Mouse (Mus musculus) MEL (cell line): Measurements from ENCODE around the gene Cabp7. TPM values are rescaled to one million over a fixed set of nuclear protein-coding genes. Genes with fewer than 3 reads are reported as not detected.

ENCODE experiments used
- DNase-seq: peaks from one replicate; pipeline ENCODE4 v3.0.0; 2011; ENCODE audit warnings: low read depth, low spot score
- H3K27ac ChIP-seq: 2 replicates; pipeline ENCODE4 v1.5.1; 2012; ENCODE audit warnings: low read depth, mild to moderate bottlenecking, control low read depth, low read length, moderate library complexity; ENCODE audit not compliant: control insufficient read depth
- H3K27me3 ChIP-seq, 2 experiments: fragments of 150-350 bp in 1 of 2; sonication (generic) in 1 of 2; 2 replicates each; pipeline ENCODE4 v1.6.1; 2012; ENCODE audit warnings: low read length in 2 of 2, mild to moderate bottlenecking in 2 of 2, improper control_type of control experiment in 1 of 2, moderate library complexity in 1 of 2; ENCODE audit not compliant: insufficient read depth in 2 of 2, control insufficient read depth in 1 of 2
- H3K36me3 ChIP-seq, 2 experiments: 2 replicates each; pipeline ENCODE4 v1.6.1; 2012 to 2014; ENCODE audit warnings: low read length in 2 of 2, improper control_type of control experiment in 1 of 2, inconsistent platforms in 1 of 2, mild to moderate bottlenecking in 1 of 2; ENCODE audit not compliant: insufficient read depth in 2 of 2, control insufficient read depth in 1 of 2
- H3K4me1 ChIP-seq, 2 experiments: fragments of 150-350 bp in 1 of 2; sonication (generic) in 1 of 2; 2 replicates each; pipeline ENCODE4 v1.6.1; 2012; ENCODE audit warnings: low read length in 2 of 2, improper control_type of control experiment in 1 of 2, mild to moderate bottlenecking in 1 of 2; ENCODE audit not compliant: insufficient read depth in 2 of 2, control insufficient read depth in 1 of 2
- H3K4me3 ChIP-seq, 2 experiments: fragments of 150-350 bp in 1 of 2; sonication (generic) in 1 of 2; 2 replicates each; pipeline ENCODE4 v1.5.1; 2012; ENCODE audit warnings: low read depth in 2 of 2, low read length in 2 of 2, mild to moderate bottlenecking in 2 of 2, moderate library complexity in 2 of 2, control low read depth in 1 of 2, improper control_type of control experiment in 1 of 2; ENCODE audit not compliant: control insufficient read depth in 1 of 2, insufficient read depth in 1 of 2
- H3K79me2 ChIP-seq: 2 replicates; pipeline ENCODE4 v1.6.1; 2012; ENCODE audit warnings: mild to moderate bottlenecking, low read length, moderate library complexity; ENCODE audit not compliant: control insufficient read depth, poor library complexity, insufficient read depth
- H3K9ac ChIP-seq: 2 replicates; pipeline ENCODE4 v1.6.1; 2012; ENCODE audit warnings: low read depth, mild to moderate bottlenecking, control low read depth, low read length, moderate library complexity; ENCODE audit not compliant: control insufficient read depth, poor library complexity, severe bottlenecking
- H3K9me3 ChIP-seq: fragments of 150-350 bp; sonication (generic); replicated peaks from 2 replicates; pipeline ENCODE4 v1.6.1; 2012; ENCODE audit warnings: mild to moderate bottlenecking, low read length, improper control_type of control experiment, moderate library complexity; ENCODE audit not compliant: insufficient read depth
- CHD2 ChIP-seq: IDR thresholded peaks from 2 replicates; pipeline ENCODE4 v1.6.1; 2011; ENCODE audit warnings: low read length, improper control_type of control experiment
- EP300 ChIP-seq, 2 experiments: IDR thresholded peaks; 2 replicates each; pipeline ENCODE4 v1.6.1; 2011; ENCODE audit warnings: improper control_type of control experiment in 2 of 2, low read length in 2 of 2, low read depth in 1 of 2, mild to moderate bottlenecking in 1 of 2
- ETS1 ChIP-seq: IDR thresholded peaks from 2 replicates; pipeline ENCODE4 v1.6.1; 2012; ENCODE audit warnings: low read depth, mild to moderate bottlenecking, inconsistent platforms, low read length, improper control_type of control experiment, moderate library complexity
- GATA1 ChIP-seq: IDR thresholded peaks from 2 replicates; pipeline ENCODE4 v1.6.1; 2011; ENCODE audit warnings: low read depth, low read length, improper control_type of control experiment
- JUND ChIP-seq: IDR thresholded peaks from 2 replicates; pipeline ENCODE4 v1.6.1; 2011; ENCODE audit warnings: low read depth, mild to moderate bottlenecking, improper control_type of control experiment, low read length
- MAX ChIP-seq: IDR thresholded peaks from 2 replicates; pipeline ENCODE4 v1.6.1; 2011; ENCODE audit warnings: low read length, improper control_type of control experiment
- MAZ ChIP-seq: IDR thresholded peaks from 2 replicates; pipeline ENCODE4 v1.6.1; 2012; ENCODE audit warnings: low read depth, mild to moderate bottlenecking, inconsistent platforms, low read length, improper control_type of control experiment
- MEF2A ChIP-seq: IDR thresholded peaks from 2 replicates; pipeline ENCODE4 v1.6.1; 2014; ENCODE audit warnings: low read depth, mild to moderate bottlenecking, inconsistent platforms, low read length, improper control_type of control experiment; ENCODE audit not compliant: poor library complexity, insufficient replicate concordance, severe bottlenecking; ENCODE audit errors: extremely low read depth
- MXI1 ChIP-seq: IDR thresholded peaks from 2 replicates; pipeline ENCODE4 v1.6.1; 2011; ENCODE audit warnings: mild to moderate bottlenecking, low read depth, low read length, improper control_type of control experiment
- MYB ChIP-seq: IDR thresholded peaks from 2 replicates; pipeline ENCODE4 v1.6.1; 2011; ENCODE audit warnings: mild to moderate bottlenecking, low read depth, low read length, improper control_type of control experiment
- MYC ChIP-seq: IDR thresholded peaks from 2 replicates; pipeline ENCODE4 v1.6.1; 2011; ENCODE audit warnings: low read depth, mild to moderate bottlenecking, low read length, improper control_type of control experiment, moderate library complexity
- NRF1 ChIP-seq: IDR thresholded peaks from 2 replicates; pipeline ENCODE4 v1.6.1; 2014; ENCODE audit warnings: low read depth, mild to moderate bottlenecking, inconsistent platforms, low read length, improper control_type of control experiment, moderate library complexity; ENCODE audit not compliant: poor library complexity, insufficient read depth, severe bottlenecking
- POLR2A ChIP-seq, 2 experiments: IDR thresholded peaks; 2 replicates each; pipeline ENCODE4 v1.6.1; 2011 to 2012; ENCODE audit warnings: low read length in 2 of 2, mild to moderate bottlenecking in 2 of 2, control low read depth in 1 of 2, improper control_type of control experiment in 1 of 2, low read depth in 1 of 2, moderate library complexity in 1 of 2; ENCODE audit not compliant: control insufficient read depth in 1 of 2, insufficient read depth in 1 of 2, poor library complexity in 1 of 2
- POLR2AphosphoS5 ChIP-seq: IDR thresholded peaks from 2 replicates; pipeline ENCODE4 v1.6.1; 2012; ENCODE audit warnings: low read depth, borderline replicate concordance, mild to moderate bottlenecking, inconsistent platforms, low read length, moderate library complexity, mixed read lengths
- RCOR1 ChIP-seq: IDR thresholded peaks from 2 replicates; pipeline ENCODE4 v1.6.1; 2012; ENCODE audit warnings: low read depth, mild to moderate bottlenecking, inconsistent platforms, low read length, improper control_type of control experiment
- TAL1 ChIP-seq: IDR thresholded peaks from 2 replicates; pipeline ENCODE4 v1.6.1; 2012; ENCODE audit warnings: mild to moderate bottlenecking, inconsistent platforms, low read length, moderate library complexity, mixed read lengths
- TBP ChIP-seq: IDR thresholded peaks from 2 replicates; pipeline ENCODE4 v1.8.0; 2011; ENCODE audit warnings: low read depth, low read length, improper control_type of control experiment
- TCF12 ChIP-seq: IDR thresholded peaks from 2 replicates; pipeline ENCODE4 v1.6.1; 2014; ENCODE audit warnings: low read depth, mild to moderate bottlenecking, inconsistent platforms, low read length, improper control_type of control experiment, moderate library complexity
- UBTF ChIP-seq: IDR thresholded peaks from 2 replicates; pipeline ENCODE4 v1.6.1; 2012; ENCODE audit warnings: low read depth, mild to moderate bottlenecking, inconsistent platforms, low read length, improper control_type of control experiment, moderate library complexity, borderline replicate concordance; ENCODE audit not compliant: insufficient read depth
- USF1 ChIP-seq: IDR thresholded peaks from 2 replicates; pipeline ENCODE4 v1.6.1; 2014; ENCODE audit warnings: low read depth, mild to moderate bottlenecking, inconsistent platforms, low read length, improper control_type of control experiment, moderate library complexity
- USF2 ChIP-seq, 2 experiments: IDR thresholded peaks; 2 replicates each; pipeline ENCODE4 v1.6.1; 2011 to 2012; ENCODE audit warnings: improper control_type of control experiment in 2 of 2, low read length in 2 of 2, borderline replicate concordance in 1 of 2, inconsistent platforms in 1 of 2, low read depth in 1 of 2, mild to moderate bottlenecking in 1 of 2; ENCODE audit not compliant: insufficient read depth in 1 of 2
- ZC3H11A ChIP-seq: IDR thresholded peaks from 2 replicates; pipeline ENCODE4 v1.6.1; 2012; ENCODE audit warnings: low read depth, mild to moderate bottlenecking, inconsistent platforms, low read length, improper control_type of control experiment
- ZKSCAN1 ChIP-seq: IDR thresholded peaks from 2 replicates; pipeline ENCODE4 v1.6.1; 2012; ENCODE audit warnings: low read depth, mild to moderate bottlenecking, inconsistent platforms, low read length, improper control_type of control experiment, moderate library complexity
- ZMIZ1 ChIP-seq: IDR thresholded peaks from 2 replicates; pipeline ENCODE4 v1.6.1; 2012; ENCODE audit warnings: low read depth, mild to moderate bottlenecking, inconsistent platforms, low read length, improper control_type of control experiment, moderate library complexity
- ZNF384 ChIP-seq: IDR thresholded peaks from 2 replicates; pipeline ENCODE4 v1.6.1; 2012; ENCODE audit warnings: low read depth, mild to moderate bottlenecking, inconsistent platforms, low read length, improper control_type of control experiment
- polyA plus RNA-seq, 2 experiments: library from polyadenylated mRNA; stranded (reverse) in 1 of 2; unstranded in 1 of 2; fragments of >175 nt in 1 of 2; fragments of >200 nt in 1 of 2; gene quantifications; 2 replicates each; pipeline versions ENCODE4 v1.2.1 to v1.2.4; 2012; ENCODE audit warnings: low replicate concordance in 2 of 2, low read depth in 1 of 2; ENCODE audit not compliant: insufficient read length in 2 of 2, insufficient read depth in 1 of 2, missing spikeins in 1 of 2
- total RNA-seq: library from RNA; depleted of rRNA; stranded (reverse); fragments of 300-350 nt; gene quantifications from 2 replicates; pipeline ENCODE4 v1.2.3, GENCODE M21; 2012

The Cabp7 gene
- total and polyA plus RNA-seq, 3 experiments: 0.23 TPM; not detected in 2

DNA sequence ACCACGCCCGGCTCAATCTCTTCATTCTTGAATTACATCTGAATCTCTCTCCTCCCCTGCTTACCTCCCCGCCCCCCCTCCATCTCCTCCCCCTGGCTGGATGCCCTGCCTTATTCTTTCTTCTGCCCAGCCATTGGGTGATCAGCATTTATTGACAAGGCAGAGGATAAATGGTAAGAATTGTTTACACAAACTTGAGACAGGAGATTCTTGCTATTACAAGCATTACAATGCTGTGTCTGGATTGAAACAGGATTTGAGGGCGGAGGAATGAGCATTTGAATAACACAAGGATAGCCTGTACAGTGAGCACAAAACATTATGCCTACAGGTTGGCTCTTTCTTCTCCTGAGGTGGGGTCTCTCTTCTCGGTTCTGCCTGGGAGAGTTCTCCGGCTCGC lies 56.2 kb downstream of the Cabp7 start:
- H3K4me3 ChIP-seq: no peak overlapping the region
- no peaks in the 10 kb centered on the region; a peak in 1 of 4 replicates for H3K27me3 ChIP-seq
- H3K4me1 ChIP-seq: peaks cover 2 to 7% of the 10 kb centered on the region in 2 experiments; a peak in 2 of 4 replicates
- H3K79me2 ChIP-seq: no peaks in the 10 kb centered on the region
- H3K27ac ChIP-seq: no peak overlapping the region
- no peak for DNase-seq
- H3K9ac ChIP-seq: no peak overlapping the region
- no peaks in the 10 kb centered on the region for H3K9me3 ChIP-seq
- TF ChIP-seq MAZ (no peak), MXI1 (no peak), UBTF (no peak), ZC3H11A (no peak), MYB (no peak), POLR2AphosphoS5 (no peak), USF1 (no peak), USF2 (IDR thresholded peaks at IDR 0.05; ENCODE audit: borderline replicate concordance in 1 of 2, insufficient read depth in 1 of 2, low read depth in 1 of 2, low read length in 2 of 2) (no peak), MYC (no peak), ZNF384 (no peak), NRF1 (no peak), ZMIZ1 (no peak), MAX (no peak), MEF2A (no peak), POLR2A (IDR thresholded peaks at IDR 0.05; ENCODE audit: control insufficient read depth in 1 of 2, insufficient read depth in 1 of 2, low read depth in 1 of 2, low read length in 2 of 2, poor library complexity in 1 of 2) (no peak), JUND (no peak)
- H3K36me3 ChIP-seq: no peaks in the 10 kb centered on the region

GRCm38 (mm10) chr11:4688632-4689380 lies 57.8 kb downstream of the Cabp7 start:
- Histone ChIP-seq H3K4me1 (peaks cover 2 to 7% of the 10 kb centered on the region in 2 experiments; a peak in 2 of 4 replicates), H3K27ac (no peak overlapping the region), H3K79me2 (no peaks in the 10 kb centered on the region), H3K9me3 (no peaks in the 10 kb centered on the region), H3K36me3 (no peaks in the 10 kb centered on the region), H3K9ac (no peak overlapping the region), H3K4me3 (no peak overlapping the region), H3K27me3 (no peaks in the 10 kb centered on the region; a peak in 1 of 4 replicates)
- TF ChIP-seq EP300 (IDR thresholded peaks at IDR 0.05; ENCODE audit: low read depth in 1 of 2, low read length in 2 of 2) (peak; percentile 60 to 75), ETS1 (no peak), ZKSCAN1 (no peak), TAL1 (peak; percentile 73), TCF12 (peak; percentile 73), CHD2 (no peak), TBP (no peak), RCOR1 (peak; percentile 72), GATA1 (peak; percentile 79), MXI1 (no peak), MAZ (no peak)
- peak; percentile 62 for DNase-seq
